Mouse (Mus musculus) MEL (cell line): ENCODE measurements around the gene Mob3a. TPM values are rescaled to one million over a fixed set of nuclear protein-coding genes. Genes with fewer than 3 reads are reported as not detected.

Experiments used
- DNase-seq: peaks from one replicate; pipeline ENCODE4 v3.0.0; 2011; ENCODE audit warnings: low read depth, low spot score
- H3K27ac ChIP-seq: 2 replicates; pipeline ENCODE4 v1.5.1; 2012; ENCODE audit warnings: low read depth, mild to moderate bottlenecking, control low read depth, low read length, moderate library complexity; ENCODE audit not compliant: control insufficient read depth
- H3K27me3 ChIP-seq, 2 experiments: fragments of 150-350 bp in 1 of 2; sonication (generic) in 1 of 2; 2 replicates each; pipeline ENCODE4 v1.6.1; 2012; ENCODE audit warnings: low read length in 2 of 2, mild to moderate bottlenecking in 2 of 2, improper control_type of control experiment in 1 of 2, moderate library complexity in 1 of 2; ENCODE audit not compliant: insufficient read depth in 2 of 2, control insufficient read depth in 1 of 2
- H3K36me3 ChIP-seq, 2 experiments: 2 replicates each; pipeline ENCODE4 v1.6.1; 2012 to 2014; ENCODE audit warnings: low read length in 2 of 2, improper control_type of control experiment in 1 of 2, inconsistent platforms in 1 of 2, mild to moderate bottlenecking in 1 of 2; ENCODE audit not compliant: insufficient read depth in 2 of 2, control insufficient read depth in 1 of 2
- H3K4me1 ChIP-seq, 2 experiments: fragments of 150-350 bp in 1 of 2; sonication (generic) in 1 of 2; 2 replicates each; pipeline ENCODE4 v1.6.1; 2012; ENCODE audit warnings: low read length in 2 of 2, improper control_type of control experiment in 1 of 2, mild to moderate bottlenecking in 1 of 2; ENCODE audit not compliant: insufficient read depth in 2 of 2, control insufficient read depth in 1 of 2
- H3K4me3 ChIP-seq, 2 experiments: fragments of 150-350 bp in 1 of 2; sonication (generic) in 1 of 2; 2 replicates each; pipeline ENCODE4 v1.5.1; 2012; ENCODE audit warnings: low read depth in 2 of 2, low read length in 2 of 2, mild to moderate bottlenecking in 2 of 2, moderate library complexity in 2 of 2, control low read depth in 1 of 2, improper control_type of control experiment in 1 of 2; ENCODE audit not compliant: control insufficient read depth in 1 of 2, insufficient read depth in 1 of 2
- H3K79me2 ChIP-seq: 2 replicates; pipeline ENCODE4 v1.6.1; 2012; ENCODE audit warnings: mild to moderate bottlenecking, low read length, moderate library complexity; ENCODE audit not compliant: control insufficient read depth, poor library complexity, insufficient read depth
- H3K9ac ChIP-seq: 2 replicates; pipeline ENCODE4 v1.6.1; 2012; ENCODE audit warnings: low read depth, mild to moderate bottlenecking, control low read depth, low read length, moderate library complexity; ENCODE audit not compliant: control insufficient read depth, poor library complexity, severe bottlenecking
- H3K9me3 ChIP-seq: fragments of 150-350 bp; sonication (generic); replicated peaks from 2 replicates; pipeline ENCODE4 v1.6.1; 2012; ENCODE audit warnings: mild to moderate bottlenecking, low read length, improper control_type of control experiment, moderate library complexity; ENCODE audit not compliant: insufficient read depth
- BHLHE40 ChIP-seq: IDR thresholded peaks from 2 replicates; pipeline ENCODE4 v1.6.1; 2012; ENCODE audit warnings: low read depth, mild to moderate bottlenecking, inconsistent platforms, low read length, improper control_type of control experiment, borderline replicate concordance
- CHD1 ChIP-seq: IDR thresholded peaks from 2 replicates; pipeline ENCODE4 v1.6.1; 2012; ENCODE audit warnings: low read depth, mild to moderate bottlenecking, inconsistent platforms, low read length, improper control_type of control experiment
- CHD2 ChIP-seq: IDR thresholded peaks from 2 replicates; pipeline ENCODE4 v1.6.1; 2011; ENCODE audit warnings: low read length, improper control_type of control experiment
- CTCF ChIP-seq, 3 experiments: IDR thresholded peaks in 2 of 3; conservative IDR thresholded peaks in 1 of 3; 2 replicates each; pipeline ENCODE4 v1.5.1; 2011 to 2012; ENCODE audit warnings: low read length in 3 of 3, low read depth in 2 of 3, mild to moderate bottlenecking in 2 of 3, improper control_type of control experiment in 1 of 3, inconsistent platforms in 1 of 3, mixed read lengths in 1 of 3, moderate library complexity in 1 of 3; ENCODE audit not compliant: control insufficient read depth in 1 of 3, insufficient read depth in 1 of 3, poor library complexity in 1 of 3, severe bottlenecking in 1 of 3
- E2F4 ChIP-seq: IDR thresholded peaks from 2 replicates; pipeline ENCODE4 v1.6.1; 2011; ENCODE audit warnings: low read depth, low read length, improper control_type of control experiment, borderline replicate concordance
- ELF1 ChIP-seq: IDR thresholded peaks from 2 replicates; pipeline ENCODE4 v1.6.1; 2014; ENCODE audit warnings: low read depth, mild to moderate bottlenecking, inconsistent platforms, low read length, improper control_type of control experiment, moderate library complexity
- ETS1 ChIP-seq: IDR thresholded peaks from 2 replicates; pipeline ENCODE4 v1.6.1; 2012; ENCODE audit warnings: low read depth, mild to moderate bottlenecking, inconsistent platforms, low read length, improper control_type of control experiment, moderate library complexity
- GABPA ChIP-seq: IDR thresholded peaks from 2 replicates; pipeline ENCODE4 v1.6.1; 2012; ENCODE audit warnings: low read depth, mild to moderate bottlenecking, inconsistent platforms, low read length, improper control_type of control experiment, moderate library complexity
- GATA1 ChIP-seq: IDR thresholded peaks from 2 replicates; pipeline ENCODE4 v1.6.1; 2011; ENCODE audit warnings: low read depth, low read length, improper control_type of control experiment
- HCFC1 ChIP-seq: IDR thresholded peaks from 2 replicates; pipeline ENCODE4 v1.6.1; 2012; ENCODE audit warnings: low read depth, mild to moderate bottlenecking, inconsistent platforms, low read length, improper control_type of control experiment, moderate library complexity
- KAT2A ChIP-seq: conservative IDR thresholded peaks from 2 replicates; pipeline ENCODE4 v1.6.1; 2012; ENCODE audit warnings: low read depth, low read length, improper control_type of control experiment, inconsistent platforms
- MAFK ChIP-seq: IDR thresholded peaks from 2 replicates; pipeline ENCODE4 v1.6.1; 2011; ENCODE audit warnings: low read depth, mild to moderate bottlenecking, low read length, improper control_type of control experiment, borderline replicate concordance
- MAX ChIP-seq: IDR thresholded peaks from 2 replicates; pipeline ENCODE4 v1.6.1; 2011; ENCODE audit warnings: low read length, improper control_type of control experiment
- MAZ ChIP-seq: IDR thresholded peaks from 2 replicates; pipeline ENCODE4 v1.6.1; 2012; ENCODE audit warnings: low read depth, mild to moderate bottlenecking, inconsistent platforms, low read length, improper control_type of control experiment
- MEF2A ChIP-seq: IDR thresholded peaks from 2 replicates; pipeline ENCODE4 v1.6.1; 2014; ENCODE audit warnings: low read depth, mild to moderate bottlenecking, inconsistent platforms, low read length, improper control_type of control experiment; ENCODE audit not compliant: poor library complexity, insufficient replicate concordance, severe bottlenecking; ENCODE audit errors: extremely low read depth
- MXI1 ChIP-seq: IDR thresholded peaks from 2 replicates; pipeline ENCODE4 v1.6.1; 2011; ENCODE audit warnings: mild to moderate bottlenecking, low read depth, low read length, improper control_type of control experiment
- MYB ChIP-seq: IDR thresholded peaks from 2 replicates; pipeline ENCODE4 v1.6.1; 2011; ENCODE audit warnings: mild to moderate bottlenecking, low read depth, low read length, improper control_type of control experiment
- MYC ChIP-seq: IDR thresholded peaks from 2 replicates; pipeline ENCODE4 v1.6.1; 2011; ENCODE audit warnings: low read depth, mild to moderate bottlenecking, low read length, improper control_type of control experiment, moderate library complexity
- NELFE ChIP-seq: IDR thresholded peaks from 2 replicates; pipeline ENCODE4 v1.6.1; 2011; ENCODE audit warnings: low read depth, low read length, improper control_type of control experiment
- NRF1 ChIP-seq: IDR thresholded peaks from 2 replicates; pipeline ENCODE4 v1.6.1; 2014; ENCODE audit warnings: low read depth, mild to moderate bottlenecking, inconsistent platforms, low read length, improper control_type of control experiment, moderate library complexity; ENCODE audit not compliant: poor library complexity, insufficient read depth, severe bottlenecking
- POLR2A ChIP-seq, 2 experiments: IDR thresholded peaks; 2 replicates each; pipeline ENCODE4 v1.6.1; 2011 to 2012; ENCODE audit warnings: low read length in 2 of 2, mild to moderate bottlenecking in 2 of 2, control low read depth in 1 of 2, improper control_type of control experiment in 1 of 2, low read depth in 1 of 2, moderate library complexity in 1 of 2; ENCODE audit not compliant: control insufficient read depth in 1 of 2, insufficient read depth in 1 of 2, poor library complexity in 1 of 2
- POLR2AphosphoS5 ChIP-seq: IDR thresholded peaks from 2 replicates; pipeline ENCODE4 v1.6.1; 2012; ENCODE audit warnings: low read depth, borderline replicate concordance, mild to moderate bottlenecking, inconsistent platforms, low read length, moderate library complexity, mixed read lengths
- RAD21 ChIP-seq: IDR thresholded peaks from 2 replicates; pipeline ENCODE4 v1.6.1; 2011; ENCODE audit warnings: mild to moderate bottlenecking, low read depth, low read length, improper control_type of control experiment
- SIN3A ChIP-seq: IDR thresholded peaks from 2 replicates; pipeline ENCODE4 v1.6.1; 2012; ENCODE audit warnings: low read length, improper control_type of control experiment, inconsistent platforms
- TAL1 ChIP-seq: IDR thresholded peaks from 2 replicates; pipeline ENCODE4 v1.6.1; 2012; ENCODE audit warnings: mild to moderate bottlenecking, inconsistent platforms, low read length, moderate library complexity, mixed read lengths
- TBP ChIP-seq: IDR thresholded peaks from 2 replicates; pipeline ENCODE4 v1.8.0; 2011; ENCODE audit warnings: low read depth, low read length, improper control_type of control experiment
- TCF12 ChIP-seq: IDR thresholded peaks from 2 replicates; pipeline ENCODE4 v1.6.1; 2014; ENCODE audit warnings: low read depth, mild to moderate bottlenecking, inconsistent platforms, low read length, improper control_type of control experiment, moderate library complexity
- UBTF ChIP-seq: IDR thresholded peaks from 2 replicates; pipeline ENCODE4 v1.6.1; 2012; ENCODE audit warnings: low read depth, mild to moderate bottlenecking, inconsistent platforms, low read length, improper control_type of control experiment, moderate library complexity, borderline replicate concordance; ENCODE audit not compliant: insufficient read depth
- USF2 ChIP-seq, 2 experiments: IDR thresholded peaks; 2 replicates each; pipeline ENCODE4 v1.6.1; 2011 to 2012; ENCODE audit warnings: improper control_type of control experiment in 2 of 2, low read length in 2 of 2, borderline replicate concordance in 1 of 2, inconsistent platforms in 1 of 2, low read depth in 1 of 2, mild to moderate bottlenecking in 1 of 2; ENCODE audit not compliant: insufficient read depth in 1 of 2
- ZC3H11A ChIP-seq: IDR thresholded peaks from 2 replicates; pipeline ENCODE4 v1.6.1; 2012; ENCODE audit warnings: low read depth, mild to moderate bottlenecking, inconsistent platforms, low read length, improper control_type of control experiment
- ZMIZ1 ChIP-seq: IDR thresholded peaks from 2 replicates; pipeline ENCODE4 v1.6.1; 2012; ENCODE audit warnings: low read depth, mild to moderate bottlenecking, inconsistent platforms, low read length, improper control_type of control experiment, moderate library complexity
- polyA plus RNA-seq, 2 experiments: library from polyadenylated mRNA; stranded (reverse) in 1 of 2; unstranded in 1 of 2; fragments of >175 nt in 1 of 2; fragments of >200 nt in 1 of 2; gene quantifications; 2 replicates each; pipeline versions ENCODE4 v1.2.1 to v1.2.4; 2012; ENCODE audit warnings: low replicate concordance in 2 of 2, low read depth in 1 of 2; ENCODE audit not compliant: insufficient read length in 2 of 2, insufficient read depth in 1 of 2, missing spikeins in 1 of 2
- total RNA-seq: library from RNA; depleted of rRNA; stranded (reverse); fragments of 300-350 nt; gene quantifications from 2 replicates; pipeline ENCODE4 v1.2.3, GENCODE M21; 2012

Mob3a gene
- total and polyA plus RNA-seq, 3 experiments, result 38.3 to 63.4 TPM; not detected in 1

DNA sequence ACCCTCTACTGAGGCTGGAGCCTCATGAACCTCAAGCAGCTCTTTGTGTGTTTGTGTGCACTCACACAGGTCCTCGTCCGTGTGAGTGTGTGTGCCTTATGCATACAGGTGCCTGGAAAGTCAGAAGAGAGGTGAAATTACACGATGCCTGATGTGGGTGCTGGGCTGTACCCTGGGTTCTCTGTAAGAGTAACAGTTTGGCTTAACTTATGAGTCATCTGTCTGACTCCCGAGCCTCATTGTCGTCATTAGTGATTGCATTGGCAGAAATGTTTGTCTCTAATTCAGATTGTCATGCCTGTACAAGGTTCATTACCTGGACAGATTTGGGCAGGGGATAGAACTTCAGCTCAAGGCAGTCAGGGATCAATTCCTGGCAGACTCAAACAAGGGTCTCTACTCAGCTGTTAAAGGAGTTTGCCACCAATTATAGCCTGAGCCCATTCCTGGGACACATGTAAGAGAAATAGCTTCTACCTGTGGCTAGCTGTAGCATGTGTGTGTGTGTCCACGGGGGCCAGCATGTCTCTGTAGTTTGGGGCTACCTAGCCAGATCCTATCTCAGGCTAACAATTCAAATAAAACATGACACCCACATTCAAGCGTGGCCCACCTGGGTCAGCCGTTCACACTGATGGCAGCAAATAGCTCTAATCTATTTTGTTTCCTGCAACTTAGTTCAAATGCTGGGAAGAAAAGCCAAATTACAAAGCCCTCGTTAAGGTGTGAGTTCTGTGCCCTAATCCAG is 24.5 kb downstream of the Mob3a start (continued):
- peak; percentile 84; the same call in 1 of the 2 replicates for TF ChIP-seq ETS1

DNA sequence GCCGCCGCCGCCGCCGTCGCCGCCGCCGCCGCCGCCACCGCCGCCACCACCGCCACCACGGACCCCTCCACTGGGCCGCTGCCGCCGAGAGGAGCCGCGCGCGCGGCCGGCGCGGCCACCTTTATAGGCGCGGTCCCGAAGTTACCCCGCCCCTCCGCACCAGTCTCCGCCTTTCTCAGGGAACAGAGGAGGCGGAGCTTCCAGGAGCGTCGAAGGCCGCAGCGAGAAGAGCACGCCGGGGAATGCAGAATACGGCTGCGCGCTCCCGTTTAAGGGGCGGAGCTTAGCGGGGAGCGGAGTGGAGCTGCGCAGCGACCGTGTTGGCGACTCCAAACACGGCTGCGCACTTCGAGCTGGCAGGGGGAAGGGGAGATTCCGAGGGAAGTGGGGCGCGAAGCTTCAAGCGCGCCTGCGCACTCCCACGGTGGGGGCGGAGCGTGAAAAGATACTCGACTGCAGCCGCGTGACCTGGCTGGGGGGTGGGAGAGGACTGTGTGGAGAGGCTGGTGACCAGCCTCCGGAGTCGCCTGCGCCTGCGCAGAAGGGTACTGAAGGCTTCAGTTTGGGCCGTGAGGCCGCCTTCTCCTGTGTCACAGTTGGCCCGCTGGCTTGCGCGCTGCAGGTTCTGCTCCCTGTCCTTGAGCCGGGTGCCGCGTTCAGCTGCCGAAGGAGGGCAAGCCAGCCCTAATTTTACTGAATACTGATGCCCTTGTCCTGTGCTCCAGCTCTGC is 25.4 kb downstream of the Mob3a start:
- Histone ChIP-seq H3K27ac (peak overlapping the region; percentile 96), H3K4me3 (peak overlapping the region; percentile 80 to 95), H3K4me1 (peaks cover 9 to 31% of the 10 kb centered on the region in 2 experiments), H3K27me3 (no peaks in the 10 kb centered on the region), H3K79me2 (peaks cover 49% of the 10 kb centered on the region), H3K9ac (peak overlapping the region; percentile 91), H3K9me3 (no peaks in the 10 kb centered on the region), H3K36me3 (peaks cover 0 to 25% of the 10 kb centered on the region in 2 experiments; a peak in 2 of 4 replicates)
- peak; percentile 100 for DNase-seq
- TF ChIP-seq CHD2, result no peak
- peak; percentile 82 for TF ChIP-seq TCF12
- TF ChIP-seq TBP, result peak; percentile 96
- TF ChIP-seq ETS1, result peak; percentile 49; the same call in 1 of the 2 replicates
- no peak for TF ChIP-seq UBTF
- TF ChIP-seq POLR2A (IDR thresholded peaks at IDR 0.05; ENCODE audit: control insufficient read depth in 1 of 2, insufficient read depth in 1 of 2, low read depth in 1 of 2, low read length in 2 of 2, poor library complexity in 1 of 2), result peak; percentile 91 to 99
- TF ChIP-seq NELFE, result peak; percentile 95
- peak; percentile 80 for TF ChIP-seq ELF1
- TF ChIP-seq MYC, result peak; percentile 75; the same call in 1 of the 2 replicates
- TF ChIP-seq MAX, result peak; percentile 93
- TF ChIP-seq RAD21, result no peak
- TF ChIP-seq MEF2A, result peak; percentile 21; the same call in 1 of the 2 replicates
- no peak; the same call in 1 of the 2 replicates for TF ChIP-seq KAT2A
- no peak for TF ChIP-seq MAFK
- TF ChIP-seq TAL1, result no peak
- peak; percentile 88; the same call in 1 of the 2 replicates for TF ChIP-seq POLR2AphosphoS5
- peak; percentile 83 for TF ChIP-seq HCFC1
- TF ChIP-seq CHD1, result no peak
- no peak for TF ChIP-seq USF2 (IDR thresholded peaks at IDR 0.05; ENCODE audit: borderline replicate concordance in 1 of 2, insufficient read depth in 1 of 2, low read depth in 1 of 2, low read length in 2 of 2)
- peak; percentile 79; the same call in 1 of the 2 replicates for TF ChIP-seq BHLHE40
- peak; percentile 90 for TF ChIP-seq MAZ
- TF ChIP-seq GABPA, result no peak
- TF ChIP-seq GATA1, result no peak
- peak; percentile 97 for TF ChIP-seq ZMIZ1
- TF ChIP-seq E2F4, result no peak
- peak; percentile 71 for TF ChIP-seq MXI1
- 0 out of 6 replicates have a peak, but pooled peaks of 1 of the 3 experiments have one; percentile 3 for TF ChIP-seq CTCF (IDR thresholded peaks at IDR 0.05 in 2 of 3, conservative IDR thresholded peaks at IDR 0.05 in 1 of 3; ENCODE audit: control insufficient read depth in 1 of 3, insufficient read depth in 1 of 3, low read depth in 2 of 3, low read length in 3 of 3, poor library complexity in 1 of 3, severe bottlenecking in 1 of 3)
- no peak for TF ChIP-seq MYB
- TF ChIP-seq ZC3H11A, result no peak
- TF ChIP-seq SIN3A, result peak; percentile 73
- peak; percentile 86 for TF ChIP-seq NRF1
